Mouse (Mus musculus): ENCODE data around the gene Cebpz.

DNA sequence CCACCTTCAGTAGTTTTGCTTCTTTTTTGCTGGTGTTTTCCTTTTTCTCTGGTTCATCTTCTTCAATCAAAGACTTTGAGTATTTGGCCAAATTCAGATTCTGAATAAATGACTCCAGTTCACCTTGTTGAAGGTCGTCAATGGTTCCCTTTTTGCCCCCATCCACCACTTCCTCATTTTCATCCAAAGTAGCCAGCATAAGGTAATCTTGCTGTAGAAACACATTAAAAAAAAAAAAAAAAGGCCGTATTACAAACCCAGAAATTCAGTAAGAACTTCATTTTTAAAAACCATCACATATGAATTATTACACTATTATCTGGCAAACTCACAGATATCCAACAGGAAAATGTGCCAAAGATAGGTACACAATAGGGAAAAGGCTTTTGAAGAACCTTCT lies 1.0 kb downstream of the Cebpz start:
- no peak for TF ChIP-seq POLR2A (IDR thresholded peaks at IDR 0.05; ENCODE audit: low read depth, low read length)
- no peak for TF ChIP-seq CTCF (IDR thresholded peaks at IDR 0.05; ENCODE audit: extremely low read depth, insufficient read depth, insufficient read length, insufficient replicate concordance)
